Mouse (Mus musculus) heart, adult 8-10 months (tissue): Measurements from ENCODE around the gene Otulinl. TPM values are rescaled to one million over a fixed set of nuclear protein-coding genes. Genes with fewer than 3 reads are reported as not detected.

Experiments
- DNase-seq: peaks from one replicate; pipeline ENCODE4 v3.0.0; 2022; ENCODE audit warnings: low spot score
- total RNA-seq, 4 experiments: library from RNA; stranded (reverse); gene quantifications; 2 replicates each; pipeline ENCODE4 v1.2.4; 2022

Gene Otulinl
- total RNA-seq, 4 experiments from 2014 or later, result 0.79 to 2.2 (median 1.1) TPM

DNA sequence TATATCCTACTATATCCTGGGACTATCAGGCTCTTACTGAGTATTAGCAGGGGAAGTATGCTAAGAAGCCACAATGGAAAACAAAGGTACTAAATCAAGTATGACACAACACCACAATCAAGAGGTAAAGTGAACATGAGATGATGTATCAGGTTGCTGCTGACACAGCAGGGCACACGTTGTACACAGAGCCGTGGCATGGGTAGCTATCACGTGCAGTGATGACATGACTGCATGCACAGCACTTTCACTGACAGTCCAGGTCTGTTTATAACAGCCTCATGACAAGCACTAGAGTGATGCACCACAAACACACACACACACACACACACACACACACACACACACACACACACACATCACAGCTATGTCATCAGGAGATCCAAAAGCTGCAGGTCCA is 64.2 kb downstream of the Otulinl start:
- DNase-seq, result no peak

DNA sequence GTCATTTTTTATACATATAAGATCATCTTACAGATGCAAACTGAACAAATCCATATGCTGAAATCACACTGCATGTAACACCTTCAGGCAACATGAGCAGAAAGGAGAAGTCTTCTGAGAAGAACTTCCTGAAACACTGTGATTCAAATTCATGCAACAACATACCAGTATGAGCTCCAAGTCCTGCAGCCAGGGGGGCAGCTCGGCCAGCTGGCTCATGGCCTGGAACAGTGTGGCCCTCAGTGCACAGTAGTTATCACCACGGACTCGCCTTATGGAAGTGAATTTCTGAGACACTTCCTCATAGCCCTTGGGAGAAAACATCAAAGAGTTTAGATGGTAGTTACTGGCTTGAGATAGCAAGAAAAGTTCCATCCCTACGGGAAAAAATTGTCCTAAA is 65.2 kb downstream of the Otulinl start:
- DNase-seq, result peak; percentile 87

DNA sequence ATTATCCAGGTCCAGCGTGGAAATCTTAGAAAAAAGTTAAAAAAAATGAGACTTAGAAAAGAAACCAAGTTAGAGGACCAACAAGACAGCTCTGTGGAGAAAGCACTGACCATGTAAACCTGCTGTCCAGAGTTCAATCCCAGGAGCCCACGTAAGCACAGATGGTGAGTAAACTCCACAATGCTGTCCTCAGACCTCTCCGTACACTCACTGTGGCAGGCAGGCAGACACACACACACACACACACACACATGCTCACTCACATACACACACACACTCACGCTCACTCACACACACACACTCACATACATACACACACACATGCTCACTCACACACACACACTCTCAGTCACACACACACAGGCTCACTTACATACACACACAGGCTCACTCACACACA is 68.1 kb downstream of the Otulinl start:
- DNase-seq, result no peak

DNA sequence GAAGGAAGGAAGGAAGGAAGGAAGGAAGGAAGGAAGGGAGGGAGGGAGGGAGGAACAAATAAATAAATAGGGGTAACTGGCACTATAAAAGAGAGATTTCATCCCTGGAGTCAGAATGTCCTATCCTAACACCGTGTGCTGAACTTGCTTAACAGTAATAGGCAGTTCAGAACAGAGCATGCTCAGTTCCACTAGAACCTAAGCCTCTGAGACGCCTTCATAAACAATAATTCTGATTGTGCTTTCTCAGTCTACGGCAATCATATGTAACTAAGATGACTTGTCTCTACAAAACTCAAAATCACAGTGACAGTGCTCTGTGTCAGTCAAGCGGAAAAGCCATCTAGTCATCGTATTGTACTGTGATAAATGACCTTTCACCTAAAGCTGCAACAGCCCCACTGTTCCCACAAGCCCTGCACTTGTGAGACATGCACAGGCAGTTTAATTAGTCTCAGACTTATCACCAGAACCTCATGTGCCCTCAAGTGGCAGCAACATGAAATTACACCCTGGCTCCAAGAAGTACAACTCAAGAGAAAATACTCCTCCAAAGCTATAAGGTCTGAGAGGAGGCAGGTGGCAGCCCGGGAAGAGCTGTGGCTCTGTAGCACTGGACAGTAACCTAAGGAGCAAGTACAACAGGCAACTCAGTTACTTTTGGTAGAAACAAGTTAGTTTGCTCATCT is 68.7 kb downstream of the Otulinl start:
- peak; percentile 60 for DNase-seq

DNA sequence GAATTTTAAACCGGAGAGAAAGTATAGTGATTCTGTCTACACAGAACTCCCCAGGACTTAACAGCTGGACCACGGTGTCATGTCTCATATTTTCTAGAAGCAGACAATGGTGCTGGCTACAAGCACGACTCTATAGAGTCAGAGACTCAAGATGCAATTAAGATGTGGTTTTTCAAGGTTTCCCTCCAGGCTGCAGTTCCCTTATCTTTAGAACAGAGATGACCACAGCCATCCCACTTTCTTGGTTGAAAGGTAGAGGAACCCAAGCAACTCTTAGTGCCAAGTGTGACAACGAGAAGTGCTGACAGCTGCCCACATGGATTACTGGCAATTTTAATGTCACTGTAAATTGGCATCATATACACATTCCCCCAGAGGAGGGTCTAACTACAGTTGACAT is 71.8 kb downstream of the Otulinl start:
- DNase-seq, result no peak

DNA sequence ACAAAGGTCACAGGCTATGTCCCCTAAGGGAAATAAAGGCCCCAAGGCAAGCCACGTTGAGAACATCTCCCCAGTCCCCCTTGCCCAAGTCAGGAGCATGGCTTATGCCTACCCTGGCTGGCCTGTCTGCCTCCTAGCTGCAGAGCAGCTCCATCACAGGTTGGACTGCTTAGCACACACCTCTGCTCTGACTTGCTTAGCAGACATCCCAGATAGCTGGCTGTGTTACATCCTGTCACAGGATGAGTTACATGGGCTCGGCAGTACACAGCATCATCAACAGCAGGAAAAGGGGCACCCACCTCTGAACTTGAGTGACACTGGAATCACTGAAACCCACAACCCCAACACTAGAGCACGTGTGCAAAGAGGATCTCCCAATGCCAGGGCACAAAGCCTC is 76.1 kb downstream of the Otulinl start:
- DNase-seq, result no peak

Other genes starting within 250 kb of the Otulinl start
- 100 to 1,000 TPM; 216 to 229 (median 226) TPM for gene Ank, start 214.9 kb downstream of the Otulinl start, total RNA-seq
- gene Otulin, start 50.9 kb downstream of the Otulinl start, total RNA-seq, result 10 to 100 TPM; 25.7 to 29.2 (median 27.6) TPM